Mouse (Mus musculus) liver, embryonic 15.5 days (tissue): ENCODE measurements at regions not wholly inside any gene's neighbourhood (a gene's known extent, or its start where the extent isn't known, plus 50 kb on each side); places are given as distances from the start of the nearest gene placed in this dataset.

Source experiments
- ATAC-seq: fragments of 200-750 bp; cut with Nextera tagmentation; 2 replicates; pipeline ENCODE4 v1.8.0; 2017; ENCODE audit warnings: moderate number of reproducible peaks, mild to moderate bottlenecking, moderate library complexity; ENCODE audit not compliant: insufficient read depth
- H3K27ac ChIP-seq: fragments of 300-500 bp; sonication (generic); replicated peaks from 2 replicates; pipeline ENCODE4 v1.5.1; 2015; ENCODE audit warnings: mild to moderate bottlenecking, inconsistent platforms
- H3K27me3 ChIP-seq: fragments of 300-500 bp; sonication (generic); 2 replicates; pipeline ENCODE4 v1.6.1; 2015; ENCODE audit warnings: mild to moderate bottlenecking, inconsistent platforms
- H3K36me3 ChIP-seq: fragments of 300-500 bp; sonication (generic); replicated peaks from 2 replicates; pipeline ENCODE4 v1.6.1; 2015; ENCODE audit warnings: moderate library complexity, mild to moderate bottlenecking, inconsistent platforms
- H3K4me1 ChIP-seq: fragments of 300-500 bp; sonication (generic); replicated peaks from 2 replicates; pipeline ENCODE4 v1.6.1; 2015; ENCODE audit warnings: inconsistent platforms
- H3K4me2 ChIP-seq: fragments of 300-500 bp; sonication (generic); 2 replicates; pipeline ENCODE4 v1.6.1; 2015; ENCODE audit warnings: moderate library complexity, mild to moderate bottlenecking, inconsistent platforms
- H3K4me3 ChIP-seq: fragments of 300-500 bp; sonication (generic); replicated peaks from 2 replicates; pipeline ENCODE4 v1.5.1; 2015; ENCODE audit warnings: mild to moderate bottlenecking, inconsistent platforms
- H3K9ac ChIP-seq: fragments of 300-500 bp; sonication (generic); 2 replicates; pipeline ENCODE4 v1.6.1; 2015; ENCODE audit warnings: moderate library complexity, mild to moderate bottlenecking, inconsistent platforms
- H3K9me3 ChIP-seq: fragments of 300-500 bp; sonication (generic); replicated peaks from 2 replicates; pipeline ENCODE4 v1.6.1; 2016; ENCODE audit warnings: inconsistent platforms
- WGBS: fragments of 180-500 bp; shearing (Covaris S2); methylation state at CpG from one replicate; pipeline ENCODE4 v1.1.7; 2015; ENCODE audit warnings: mixed read lengths; ENCODE audit not compliant: insufficient replicate concordance; 5-methylcytosine and 5-hydroxymethylcytosine counted together

- Histone ChIP-seq H3K4me1 (peaks cover 8% of the 10 kb centered on the region), H3K27me3 (no peaks in the 10 kb centered on the region), H3K9ac (no peak overlapping the region), H3K9me3 (no peaks in the 10 kb centered on the region), H3K4me2 (no peak overlapping the region), H3K27ac (no peak overlapping the region), H3K36me3 (no peaks in the 10 kb centered on the region), H3K4me3 (no peak overlapping the region)
- ATAC-seq, result no peak
- WGBS, result 68% methylated on average over 10 of the region's 10 CpGs
Observed at GRCm38 (mm10) chr8:126721621-126722020, 127.8 kb upstream of the Irf2bp2 start.

- Histone ChIP-seq H3K4me3 (no peak overlapping the region), H3K4me1 (peaks cover 8% of the 10 kb centered on the region), H3K9ac (no peak overlapping the region), H3K36me3 (no peaks in the 10 kb centered on the region), H3K9me3 (no peaks in the 10 kb centered on the region), H3K27me3 (no peaks in the 10 kb centered on the region), H3K4me2 (no peak overlapping the region), H3K27ac (peak overlapping the region; percentile 70)
- WGBS, result 49% methylated on average over 4 of the region's 4 CpGs
- peak; percentile 73 for ATAC-seq
Observed at GRCm38 (mm10) chr8:126720473-126721145, 126.8 kb upstream of the Irf2bp2 start.

- H3K36me3 ChIP-seq, result no peaks in the 10 kb centered on the region
- no peak overlapping the region for H3K4me2 ChIP-seq
- H3K9ac ChIP-seq, result no peak overlapping the region
- no peaks in the 10 kb centered on the region for H3K9me3 ChIP-seq
- 41% methylated on average over 2 of the region's 2 CpGs for WGBS
- H3K4me1 ChIP-seq, result peaks cover 8% of the 10 kb centered on the region
- no peak for ATAC-seq
- H3K27me3 ChIP-seq, result no peaks in the 10 kb centered on the region
- no peak overlapping the region for H3K4me3 ChIP-seq
- no peak overlapping the region for H3K27ac ChIP-seq
Observed at GRCm38 (mm10) chr8:126719748-126720147, 126.0 kb upstream of the Irf2bp2 start.

GRCm38 (mm10) chr8:126717652-126718155 is 123.9 kb upstream of the Irf2bp2 start:
- WGBS, result 53% methylated on average over 2 of the region's 2 CpGs
- no peak overlapping the region for H3K4me3 ChIP-seq
- no peak for ATAC-seq

GRCm38 (mm10) chr8:126715666-126716065 is 121.9 kb upstream of the Irf2bp2 start:
- no peak overlapping the region for H3K9ac ChIP-seq
- no peaks in the 10 kb centered on the region for H3K36me3 ChIP-seq
- H3K9me3 ChIP-seq, result no peaks in the 10 kb centered on the region
- no peaks in the 10 kb centered on the region for H3K27me3 ChIP-seq
- H3K4me1 ChIP-seq, result peaks cover 3% of the 10 kb centered on the region; the same call in 1 of the 2 replicates
- H3K4me3 ChIP-seq, result no peak overlapping the region
- no peak overlapping the region for H3K4me2 ChIP-seq
- no peak overlapping the region for H3K27ac ChIP-seq
- ATAC-seq, result no peak
- 59% methylated on average over 1 of the region's 1 CpGs for WGBS

More at GRCm38 (mm10) chr8:126717652-126718155, 123.9 kb upstream of the Irf2bp2 start:
- no peaks in the 10 kb centered on the region for H3K27me3 ChIP-seq
- no peak overlapping the region for H3K27ac ChIP-seq
- peaks cover 8% of the 10 kb centered on the region for H3K4me1 ChIP-seq
- no peak overlapping the region for H3K4me2 ChIP-seq
- H3K9me3 ChIP-seq, result no peaks in the 10 kb centered on the region
- no peak overlapping the region for H3K9ac ChIP-seq
- H3K36me3 ChIP-seq, result no peaks in the 10 kb centered on the region

- H3K9me3 ChIP-seq, result no peaks in the 10 kb centered on the region
- whole genome bisulfite sequencing, result 59% methylated on average over 8 of the region's 8 CpGs
- no peak overlapping the region for H3K4me2 ChIP-seq
- no peaks in the 10 kb centered on the region for H3K27me3 ChIP-seq
- no peak overlapping the region for H3K4me3 ChIP-seq
- no peak overlapping the region for H3K9ac ChIP-seq
- H3K4me1 ChIP-seq, result no peaks in the 10 kb centered on the region
- H3K27ac ChIP-seq, result no peak overlapping the region
- ATAC-seq, result no peak
- H3K36me3 ChIP-seq, result no peaks in the 10 kb centered on the region
Observed at GRCm38 (mm10) chr8:126713602-126714145, 119.9 kb upstream of the Irf2bp2 start.

DNA sequence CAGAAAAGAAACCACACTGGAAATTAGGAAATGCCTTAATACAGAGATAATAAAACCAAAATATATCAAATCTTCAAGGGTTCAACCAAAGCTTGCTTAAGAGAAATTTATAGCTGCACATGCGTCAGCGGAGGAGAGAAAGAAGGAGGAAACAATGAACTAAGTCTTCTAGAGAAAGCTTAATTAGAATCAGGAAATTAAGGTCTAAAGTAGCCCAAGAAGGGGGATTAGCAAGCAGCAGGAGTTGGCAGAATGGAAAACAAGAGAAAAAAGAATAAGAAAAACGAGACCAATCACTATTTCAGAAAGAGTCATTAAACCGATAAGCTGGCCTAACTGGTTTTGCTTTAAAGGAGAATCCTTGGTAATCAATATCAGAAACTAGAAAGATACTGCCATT is 119.4 kb upstream of the Irf2bp2 start:
- Histone ChIP-seq H3K9me3 (no peaks in the 10 kb centered on the region), H3K4me1 (no peaks in the 10 kb centered on the region), H3K27ac (no peak overlapping the region), H3K4me2 (no peak overlapping the region), H3K9ac (no peak overlapping the region), H3K27me3 (no peaks in the 10 kb centered on the region), H3K36me3 (no peaks in the 10 kb centered on the region), H3K4me3 (no peak overlapping the region)
- 60% methylated on average over 4 of the region's 4 CpGs for WGBS
- no peak for ATAC-seq

GRCm38 (mm10) chr8:126712749-126713148 is 119.0 kb upstream of the Irf2bp2 start:
- no peak overlapping the region for H3K27ac ChIP-seq
- H3K4me1 ChIP-seq, result 0 out of 2 replicates have a peak, but pooled peaks cover 1% of the 10 kb centered on the region
- WGBS, result 76% methylated on average over 6 of the region's 6 CpGs
- no peaks in the 10 kb centered on the region for H3K36me3 ChIP-seq
- no peak overlapping the region for H3K4me2 ChIP-seq
- ATAC-seq, result no peak
- no peaks in the 10 kb centered on the region for H3K27me3 ChIP-seq
- H3K9ac ChIP-seq, result no peak overlapping the region
- H3K9me3 ChIP-seq, result no peaks in the 10 kb centered on the region
- H3K4me3 ChIP-seq, result no peak overlapping the region

DNA sequence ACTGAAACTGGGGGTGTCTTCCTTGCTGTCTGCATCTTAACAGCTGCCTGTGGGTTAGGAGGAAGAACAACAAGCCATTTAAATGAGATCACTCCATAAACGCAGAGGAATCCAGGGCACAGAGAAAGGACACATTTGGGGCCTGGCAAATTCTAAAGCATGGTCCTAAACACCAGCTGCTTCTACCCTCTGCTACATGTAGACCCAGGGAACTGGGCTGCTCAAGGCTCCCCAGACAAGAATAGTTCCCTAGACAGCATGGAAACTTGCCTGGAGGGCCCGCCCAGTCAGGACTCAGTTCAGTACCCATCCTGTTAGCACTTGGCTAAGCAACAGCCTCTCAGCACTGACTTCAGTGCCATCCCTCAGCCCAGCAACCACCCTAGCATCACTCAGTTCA is 115.2 kb upstream of the Irf2bp2 start:
- H3K27me3 ChIP-seq, result no peaks in the 10 kb centered on the region
- H3K36me3 ChIP-seq, result no peaks in the 10 kb centered on the region
- H3K27ac ChIP-seq, result no peak overlapping the region
- no peaks in the 10 kb centered on the region for H3K9me3 ChIP-seq
- no peak overlapping the region for H3K9ac ChIP-seq
- H3K4me2 ChIP-seq, result no peak overlapping the region
- no peak overlapping the region for H3K4me3 ChIP-seq
- ATAC-seq, result no peak
- 61% methylated on average over 2 of the region's 2 CpGs for WGBS
- H3K4me1 ChIP-seq, result peaks cover 25% of the 10 kb centered on the region

DNA sequence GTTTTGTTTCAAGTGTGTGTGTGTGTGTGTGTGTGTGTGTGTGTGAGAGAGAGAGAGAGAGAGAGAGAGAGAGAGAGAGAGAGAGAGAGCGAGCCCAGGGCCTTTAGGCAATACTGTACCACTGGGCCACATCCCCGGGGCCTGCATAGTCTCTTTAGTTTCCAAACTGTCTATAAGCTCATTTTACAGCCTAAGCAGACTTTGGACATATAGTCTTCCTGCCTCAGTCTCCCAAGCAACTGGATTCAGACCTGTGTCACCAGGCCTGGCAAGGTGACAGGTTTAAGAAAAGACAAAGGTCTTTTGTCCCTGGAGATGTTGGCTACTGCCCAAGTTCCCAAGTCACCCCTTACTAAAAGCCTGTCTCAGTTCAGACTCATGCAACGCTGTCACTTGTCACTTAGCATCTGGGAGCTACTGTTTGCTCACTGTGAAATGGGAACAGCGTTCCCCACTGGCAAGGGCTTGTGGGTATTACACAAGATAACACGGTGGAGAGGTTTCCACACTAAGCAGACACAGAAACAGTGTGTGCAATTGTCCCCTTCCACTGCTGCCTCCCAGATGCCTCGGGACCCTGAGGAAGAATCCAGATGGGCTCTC is 113.6 kb upstream of the Irf2bp2 start:
- ATAC-seq, result peak; percentile 29; the same call in 1 of the 2 replicates
- peak overlapping the region; percentile 53; the same call in 1 of the 2 replicates for H3K27ac ChIP-seq

DNA sequence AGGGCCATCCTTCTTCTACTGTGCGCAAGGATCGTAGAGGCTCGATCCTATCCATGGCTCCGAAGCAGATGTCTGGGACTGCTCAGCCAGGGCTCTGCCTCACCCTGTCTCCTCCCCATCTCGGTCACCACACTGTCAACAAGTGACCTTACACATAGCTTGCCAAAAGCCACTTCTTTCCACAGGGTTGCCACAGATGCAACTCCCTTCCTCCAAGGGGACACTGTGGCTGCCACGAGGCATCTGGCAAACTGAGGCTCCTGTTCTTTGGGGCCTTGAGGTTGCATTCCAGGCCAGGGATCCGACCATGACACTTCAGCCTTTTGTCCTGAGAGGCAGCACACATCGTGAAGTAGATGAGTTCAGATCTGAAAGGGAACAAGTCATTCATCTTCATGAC is 112.5 kb upstream of the Irf2bp2 start:
- ATAC-seq, result no peak
- peaks cover 38% of the 10 kb centered on the region for H3K4me1 ChIP-seq
- H3K36me3 ChIP-seq, result no peaks in the 10 kb centered on the region
- 69% methylated on average over 8 of the region's 8 CpGs for WGBS
- no peak overlapping the region for H3K4me2 ChIP-seq
- H3K9ac ChIP-seq, result no peak overlapping the region
- no peak overlapping the region for H3K4me3 ChIP-seq
- no peaks in the 10 kb centered on the region for H3K27me3 ChIP-seq
- H3K27ac ChIP-seq, result no peak overlapping the region
- H3K9me3 ChIP-seq, result no peaks in the 10 kb centered on the region

More for the DNA sequence above, 113.6 kb upstream of the Irf2bp2 start:
- H3K36me3 ChIP-seq, result no peaks in the 10 kb centered on the region
- peaks cover 33% of the 10 kb centered on the region for H3K4me1 ChIP-seq
- no peaks in the 10 kb centered on the region for H3K27me3 ChIP-seq
- WGBS, result 49% methylated on average over 6 of the region's 6 CpGs
- no peak overlapping the region for H3K9ac ChIP-seq
- no peak overlapping the region for H3K4me3 ChIP-seq
- H3K9me3 ChIP-seq, result no peaks in the 10 kb centered on the region
- no peak overlapping the region for H3K4me2 ChIP-seq
